Mouse (Mus musculus) lung, embryonic 14.5 days (tissue): Measurements from ENCODE around the gene Sumo3. TPM values are rescaled to one million over a fixed set of nuclear protein-coding genes. Genes with fewer than 3 reads are reported as not detected.
A peak's percentile ranks its signal among the peaks of the same experiment; 100 is the strongest.

ENCODE experiments used
- ATAC-seq: fragments of 200-750 bp; cut with Nextera tagmentation; 2 replicates; pipeline ENCODE4 v1.8.0; 2017; ENCODE audit warnings: mild to moderate bottlenecking, moderate TSS enrichment, moderate library complexity; ENCODE audit not compliant: insufficient read depth
- DNase-seq: peaks from one replicate; pipeline ENCODE4 v3.0.0-alpha.2; 2015
- H3K27ac ChIP-seq: fragments of 300-500 bp; sonication (generic); 2 replicates; pipeline ENCODE4 v1.5.1; 2014; ENCODE audit warnings: low read depth, mild to moderate bottlenecking, moderate library complexity
- H3K27me3 ChIP-seq: fragments of 300-500 bp; sonication (generic); 2 replicates; pipeline ENCODE4 v1.6.1; 2014; ENCODE audit warnings: low read length, control low read depth; ENCODE audit not compliant: insufficient read depth
- H3K36me3 ChIP-seq: fragments of 300-500 bp; sonication (generic); 2 replicates; pipeline ENCODE4 v1.6.1; 2014; ENCODE audit warnings: control low read depth; ENCODE audit not compliant: insufficient read depth
- H3K4me1 ChIP-seq: fragments of 300-500 bp; sonication (generic); 2 replicates; pipeline ENCODE4 v1.6.1; 2014; ENCODE audit warnings: antibody characterized with exemption, control low read depth; ENCODE audit not compliant: insufficient read depth
- H3K4me2 ChIP-seq: fragments of 300-500 bp; sonication (generic); 2 replicates; pipeline ENCODE4 v1.6.1; 2014; ENCODE audit warnings: mild to moderate bottlenecking
- H3K4me3 ChIP-seq: fragments of 300-500 bp; sonication (generic); 2 replicates; pipeline ENCODE4 v1.5.1; 2014; ENCODE audit warnings: low read depth, low read length
- H3K9ac ChIP-seq: fragments of 300-500 bp; sonication (generic); 2 replicates; pipeline ENCODE4 v1.6.1; 2014
- H3K9me3 ChIP-seq: fragments of 300-500 bp; sonication (generic); 2 replicates; pipeline ENCODE4 v1.6.1; 2016; ENCODE audit warnings: low read depth, low read length, control low read depth
- CTCF ChIP-seq: IDR thresholded peaks from 2 replicates; pipeline ENCODE4 v1.5.1; 2016; ENCODE audit warnings: antibody characterized with exemption, low read depth
- WGBS: fragments of 180-500 bp; shearing (Covaris S2); extraction: QIAGEN DNeasy Blood & Tissue Kit; methylation state at CpG from one replicate; pipeline ENCODE4 v1.1.7; 2014; 5-methylcytosine and 5-hydroxymethylcytosine counted together
- polyA plus RNA-seq: library from polyadenylated mRNA; unstranded; fragments of >200 nt; fragmentation: Nextera tagmentation; extraction: Ambion mirVana; gene quantifications from 2 replicates; pipeline ENCODE4 v1.2.1, GENCODE M21; 2014

Sumo3 gene
- polyA plus RNA-seq, 1 experiment from 2014 or later, result 337 TPM

- TF ChIP-seq CTCF, result peak; percentile 82
- ATAC-seq, result no peak
- DNase-seq, result peak; percentile 87
- Histone ChIP-seq H3K27me3 (no peaks in the 10 kb centered on the region), H3K9ac (no peak overlapping the region), H3K4me3 (no peak overlapping the region), H3K4me1 (no peaks in the 10 kb centered on the region), H3K4me2 (no peak overlapping the region), H3K9me3 (no peaks in the 10 kb centered on the region), H3K36me3 (no peaks in the 10 kb centered on the region), H3K27ac (no peak overlapping the region)
- WGBS, result 33% methylated on average over 8 of the region's 8 CpGs
Observed at GRCm38 (mm10) chr10:77566651-77567050, 39.2 kb upstream of the Sumo3 start.

DNA sequence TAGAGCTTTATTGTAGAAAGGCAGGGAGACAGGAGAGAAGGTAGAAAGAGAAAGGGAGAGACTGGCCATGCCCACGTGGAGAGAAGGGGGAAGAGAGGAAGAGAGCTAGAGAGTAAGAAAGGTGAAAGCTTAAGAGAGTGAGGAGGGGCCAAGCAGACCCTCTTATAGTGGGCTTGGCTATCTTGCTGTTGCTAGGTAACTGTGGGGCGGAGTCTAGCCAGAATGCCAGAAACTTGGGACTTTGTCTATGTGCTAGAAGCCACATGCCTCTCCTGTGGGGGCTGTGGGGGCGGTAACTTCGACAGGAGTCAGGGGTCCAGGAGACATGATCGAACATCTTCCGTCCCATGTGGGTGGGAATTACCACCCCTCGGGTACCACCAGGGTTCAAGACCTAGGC, 36.4 kb upstream of the Sumo3 start:
- Histone ChIP-seq H3K4me1 (no peaks in the 10 kb centered on the region), H3K36me3 (no peaks in the 10 kb centered on the region), H3K27ac (peak overlapping the region; percentile 34), H3K4me2 (peak overlapping the region; percentile 18; the same call in 1 of the 2 replicates), H3K9ac (no peak overlapping the region), H3K27me3 (no peaks in the 10 kb centered on the region), H3K9me3 (no peaks in the 10 kb centered on the region), H3K4me3 (no peak overlapping the region)
- TF ChIP-seq CTCF, result no peak
- 37% methylated on average over 7 of the region's 7 CpGs for WGBS
- DNase-seq (peak; percentile 29), ATAC-seq (0 out of 2 replicates have a peak, but pooled peaks have one; percentile 34)

GRCm38 (mm10) chr10:77569973-77570658, 35.8 kb upstream of the Sumo3 start:
- H3K27me3 ChIP-seq, result no peaks in the 10 kb centered on the region
- TF ChIP-seq CTCF, result no peak
- ATAC-seq (peak; percentile 57; the same call in 1 of the 2 replicates), DNase-seq (no peak)
- peak overlapping the region; percentile 34; the same call in 1 of the 2 replicates for H3K27ac ChIP-seq
- no peaks in the 10 kb centered on the region for H3K4me1 ChIP-seq
- 31% methylated on average over 6 of the region's 6 CpGs for WGBS
- H3K4me3 ChIP-seq, result no peak overlapping the region
- no peaks in the 10 kb centered on the region for H3K36me3 ChIP-seq
- H3K9me3 ChIP-seq, result no peaks in the 10 kb centered on the region
- no peak overlapping the region for H3K4me2 ChIP-seq
- H3K9ac ChIP-seq, result no peak overlapping the region

DNA sequence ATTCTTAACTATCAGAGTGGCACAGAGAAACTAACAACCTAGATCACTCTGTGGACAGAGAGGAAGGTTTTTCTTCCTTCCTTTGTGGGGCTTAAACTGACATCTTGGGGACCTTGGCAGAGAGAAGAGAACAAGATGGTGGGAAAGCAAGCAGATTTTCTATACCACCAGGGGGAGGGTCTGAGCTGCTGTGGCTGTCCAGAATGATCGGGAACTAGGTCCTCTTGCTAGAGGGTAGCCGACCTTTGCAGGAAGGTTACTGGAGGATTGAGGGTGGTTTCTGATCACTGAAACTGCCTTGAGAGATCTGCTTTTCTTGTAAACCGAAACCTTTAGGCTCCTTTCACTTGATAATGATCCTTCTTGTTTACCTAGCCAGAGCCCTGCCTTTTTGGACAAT, 33.7 kb upstream of the Sumo3 start:
- H3K9me3 ChIP-seq, result no peaks in the 10 kb centered on the region
- no peaks in the 10 kb centered on the region for H3K27me3 ChIP-seq
- H3K4me3 ChIP-seq, result no peak overlapping the region
- H3K4me1 ChIP-seq, result no peaks in the 10 kb centered on the region
- no peak overlapping the region for H3K9ac ChIP-seq
- peak; percentile 35 for TF ChIP-seq CTCF
- DNase-seq (peak; percentile 35), ATAC-seq (no peak)
- H3K36me3 ChIP-seq, result no peaks in the 10 kb centered on the region
- H3K4me2 ChIP-seq, result no peak overlapping the region
- no peak overlapping the region for H3K27ac ChIP-seq
- WGBS, result 23% methylated on average over 3 of the region's 3 CpGs

GRCm38 (mm10) chr10:77573162-77573561, 32.7 kb upstream of the Sumo3 start:
- no peaks in the 10 kb centered on the region for H3K9me3 ChIP-seq
- H3K4me3 ChIP-seq, result no peak overlapping the region
- H3K27me3 ChIP-seq, result no peaks in the 10 kb centered on the region
- H3K9ac ChIP-seq, result no peak overlapping the region
- H3K4me2 ChIP-seq, result no peak overlapping the region
- H3K36me3 ChIP-seq, result no peaks in the 10 kb centered on the region
- ATAC-seq (no peak), DNase-seq (no peak)
- WGBS, result 56% methylated on average over 1 of the region's 1 CpGs
- H3K4me1 ChIP-seq, result no peaks in the 10 kb centered on the region
- no peak overlapping the region for H3K27ac ChIP-seq
- TF ChIP-seq CTCF, result no peak

DNA sequence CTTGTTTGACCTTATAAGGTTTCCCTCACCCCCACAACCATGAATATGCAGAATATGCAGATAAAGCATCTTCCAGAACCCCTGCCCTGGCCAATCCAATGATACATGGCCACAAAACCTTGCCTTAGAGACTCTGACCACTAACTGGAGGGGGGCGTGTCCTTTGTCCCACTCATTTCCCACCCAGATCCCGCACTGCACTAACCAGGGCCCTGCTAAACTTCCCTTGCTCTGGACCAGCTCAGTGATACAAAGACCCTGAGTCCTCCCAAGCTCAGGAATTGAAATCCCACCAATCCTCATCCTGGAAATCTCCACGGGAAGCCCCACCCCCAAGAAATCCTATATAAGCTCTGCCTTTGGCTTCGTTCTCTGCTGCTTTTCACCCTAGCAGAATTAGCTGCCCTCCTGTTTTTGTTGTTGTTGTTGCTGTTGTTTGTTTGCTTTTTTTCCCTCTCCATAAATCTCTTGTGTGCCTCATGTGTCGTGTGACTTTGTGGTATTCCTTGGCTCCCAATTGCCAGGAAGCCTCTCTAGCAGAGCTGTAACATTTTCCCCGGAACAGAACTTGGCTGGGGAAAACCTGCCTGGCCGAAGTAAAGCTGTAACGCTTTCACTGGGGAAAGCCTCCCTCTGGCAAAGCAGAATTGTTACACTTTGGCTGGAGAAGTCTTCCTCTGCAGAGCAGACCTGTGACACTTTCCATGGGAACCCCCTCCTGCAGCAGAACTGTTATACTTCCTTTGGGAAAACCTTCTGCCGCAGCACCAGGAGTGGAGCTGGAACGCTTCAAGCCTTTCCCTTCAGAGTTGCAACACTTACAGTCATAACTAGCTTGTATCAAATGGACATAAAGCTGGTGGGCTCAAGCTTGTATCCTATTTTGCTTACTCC, 25.6 kb upstream of the Sumo3 start:
- WGBS, result 56% methylated on average over 10 of the region's 10 CpGs
- Histone ChIP-seq H3K36me3 (no peaks in the 10 kb centered on the region), H3K4me3 (no peak overlapping the region), H3K9me3 (no peaks in the 10 kb centered on the region), H3K27ac (no peak overlapping the region), H3K9ac (no peak overlapping the region), H3K27me3 (no peaks in the 10 kb centered on the region), H3K4me1 (peaks cover 8% of the 10 kb centered on the region), H3K4me2 (no peak overlapping the region)
- DNase-seq (no peak), ATAC-seq (no peak)
- no peak for TF ChIP-seq CTCF

GRCm38 (mm10) chr10:77581023-77581407, 24.9 kb upstream of the Sumo3 start:
- Histone ChIP-seq H3K4me3 (peak overlapping the region; percentile 77), H3K4me2 (peak overlapping the region; percentile 86), H3K27me3 (no peaks in the 10 kb centered on the region), H3K36me3 (no peaks in the 10 kb centered on the region), H3K9ac (peak overlapping the region; percentile 61), H3K4me1 (peaks cover 8% of the 10 kb centered on the region), H3K9me3 (no peaks in the 10 kb centered on the region), H3K27ac (peak overlapping the region; percentile 91; the same call in 1 of the 2 replicates)
- DNase-seq (no peak), ATAC-seq (no peak)
- no peak for TF ChIP-seq CTCF
- 5% methylated on average over 8 of the region's 8 CpGs for WGBS
